Mouse (Mus musculus) heart, adult 2 months (tissue): ENCODE measurements at regions not wholly inside any gene's neighbourhood (a gene's known extent, or its start where the extent isn't known, plus 50 kb on each side); places are given as distances from the start of the nearest gene placed in this dataset.

Experiments
- CTCF ChIP-seq: fragments of 200-600 bp; IDR thresholded peaks from 2 replicates; pipeline ENCODE4 v1.8.1; 2022; ENCODE audit warnings: antibody characterized with exemption, mild to moderate bottlenecking, moderate library complexity
- POLR2A ChIP-seq: fragments of 200-500 bp; IDR thresholded peaks from 2 replicates; pipeline ENCODE4 v1.6.1; 2011; ENCODE audit warnings: mild to moderate bottlenecking, low read depth, low read length, control low read depth; ENCODE audit not compliant: insufficient read depth

DNA sequence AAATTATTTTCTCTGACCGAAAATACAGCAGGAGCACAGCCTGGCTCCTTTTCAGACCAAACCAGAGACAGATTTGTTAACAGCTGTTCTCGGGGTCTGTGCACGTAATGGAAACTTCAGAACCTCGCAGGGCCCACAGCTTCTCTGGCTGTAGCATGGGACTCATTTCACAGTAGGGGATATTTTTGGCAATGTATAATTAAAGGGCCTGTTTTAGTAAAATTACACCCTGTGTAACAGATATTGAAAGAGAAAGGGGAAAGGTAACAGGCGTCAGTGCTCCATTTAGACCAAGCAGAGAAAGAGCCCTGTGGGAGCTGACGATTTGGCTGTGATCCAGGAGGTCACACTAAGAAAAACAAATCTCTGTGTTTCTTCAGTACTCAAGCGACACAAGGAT lies 382.4 kb downstream of the Kcnj3 start:
- TF ChIP-seq CTCF (no peak), POLR2A (no peak)
